Comparison of ENCODE assay signal across 9 mouse cellular contexts in genomic region chr4:120163242-120163641, GRCm38 (mm10). TPM values are rescaled to one million over a fixed set of nuclear protein-coding genes. Genes with fewer than 3 reads are reported as not detected.
A peak's percentile ranks its signal among the peaks of the same experiment; 100 is the strongest.
DNase-seq lines count a peak whose midpoint lies in the region; ATAC-seq lines count a peak whose summit lies in the region.
"Had no signal": no experiment of that assay in that cellular context is flagged by ENCODE, and none has a peak within 500 bp of the region (broad histone marks: within the 10 kb centered on the region; RNA-seq: fewer than 3 reads in every experiment).

No protein-coding gene starts in this region.

- no peak overlapping the region for H3K9ac ChIP-seq in hindbrain, embryonic 13.5 days
- no peak overlapping the region for H3K9ac ChIP-seq in hindbrain, embryonic 11.5 days (ENCODE audit: low read depth, low read length)

- peak; percentile 54; the same call in 1 of the 2 replicates for ATAC-seq in hindbrain, embryonic 13.5 days (ENCODE audit: low FRiP score)
- ATAC-seq in hindbrain, embryonic 11.5 days (ENCODE audit: low FRiP score): no peak; the same call in 1 of the 2 replicates

- intact Hi-C loops in gastrocnemius, postnatal 14 days (cut with DNase I; ENCODE audit: low total_unique reads): no loop called here

- H3K4me3 ChIP-seq in hindbrain, embryonic 13.5 days: no peak overlapping the region
- no peak overlapping the region for H3K4me3 ChIP-seq in hindbrain, embryonic 11.5 days (ENCODE audit: low read depth, low read length)

- 70% methylated on average over 11 of the region's 11 CpGs for WGBS in hindbrain, embryonic 13.5 days
- WGBS in hindbrain, embryonic 11.5 days: 74% methylated on average over 11 of the region's 11 CpGs

- H3K4me1 ChIP-seq in hindbrain, embryonic 13.5 days (replicated peaks): peaks cover 20% of the 10 kb centered on the region
- H3K4me1 ChIP-seq in hindbrain, embryonic 11.5 days (replicated peaks; ENCODE audit: control insufficient read depth, insufficient read depth, low read length): no peaks in the 10 kb centered on the region

- H3K36me3 ChIP-seq in hindbrain, embryonic 13.5 days: no peaks in the 10 kb centered on the region
- no peaks in the 10 kb centered on the region for H3K36me3 ChIP-seq in hindbrain, embryonic 11.5 days (ENCODE audit: control insufficient read depth, insufficient read depth, low read length)

- H3K27ac ChIP-seq in hindbrain, embryonic 13.5 days: no peak overlapping the region
- H3K27ac ChIP-seq in hindbrain, embryonic 11.5 days (ENCODE audit: low read depth, low read length): no peak overlapping the region

- H3K4me2 ChIP-seq in hindbrain, embryonic 13.5 days: no peak overlapping the region
- no peak overlapping the region for H3K4me2 ChIP-seq in hindbrain, embryonic 11.5 days (replicated peaks; ENCODE audit: low read depth, low read length)

- no peak for DNase-seq in hindbrain, embryonic 11.5 days (ENCODE audit: low spot score)
- peak; percentile 41 for DNase-seq in MN1 (ENCODE audit: low spot score)
- DNase-seq in cerebellum, postnatal 10 days: peak; percentile 94 to 95
- peak; percentile 48 to 56 for DNase-seq in layer of hippocampus, postnatal 25 days (ENCODE audit: extremely low spot score in 1 of 2, low spot score in 1 of 2)
- peak; percentile 66 to 71 for DNase-seq in right cerebral cortex, postnatal 10 days (ENCODE audit: low spot score in 2 of 2)
- DNase-seq in gastrocnemius, postnatal 14 days: no peak
- DNase-seq in thymus, postnatal 14 days: no peak

- H3K27me3 ChIP-seq in hindbrain, embryonic 13.5 days: peaks cover 14% of the 10 kb centered on the region; the same call in 1 of the 2 replicates
- H3K27me3 ChIP-seq in hindbrain, embryonic 11.5 days (ENCODE audit: control insufficient read depth, insufficient read depth, low read length): peaks cover 6% of the 10 kb centered on the region; the same call in 1 of the 2 replicates

- H3K9me3 ChIP-seq in hindbrain, embryonic 13.5 days: no peaks in the 10 kb centered on the region
- H3K9me3 ChIP-seq in hindbrain, embryonic 11.5 days (ENCODE audit: control insufficient read depth, low read length): no peaks in the 10 kb centered on the region

RNA-seq across cellular contexts. Expression of gene Edn2, which starts 2.2 kb away (rescaled TPM):
- 0.12 TPM in 1 of 2 replicates, not detected in the other for polyA plus RNA-seq in hindbrain, embryonic 13.5 days (2015; fragmentation: Nextera tagmentation; extraction: Ambion mirVana)
- polyA plus RNA-seq in hindbrain, embryonic 11.5 days (2014; fragmentation: Nextera tagmentation; extraction: Ambion mirVana): not detected in 2 replicates
- total RNA-seq in layer of hippocampus, postnatal 25 days (2021): not detected
- not detected for total RNA-seq in gastrocnemius, postnatal 14 days (2021)
- total RNA-seq: MEL had no signal

Comparison
In these comparisons a context has a peak if more than half of its experiments do, and no peak if none do; other contexts are left out.
1. DNase-seq: peak in MN1 (single experiment), cerebellum, postnatal 10 days (2 of 2), layer of hippocampus, postnatal 25 days (2 of 2) and right cerebral cortex, postnatal 10 days (2 of 2); none in hindbrain, embryonic 11.5 days (single experiment), gastrocnemius, postnatal 14 days (single experiment) and thymus, postnatal 14 days (single experiment).